Mouse (Mus musculus) limb, embryonic 11.5 days (tissue): ENCODE measurements around the gene Gtf3c5. TPM values are rescaled to one million over a fixed set of nuclear protein-coding genes. Genes with fewer than 3 reads are reported as not detected.

ENCODE experiments used
- ATAC-seq: fragments of 200-750 bp; cut with Nextera tagmentation; 2 replicates; pipeline ENCODE4 v1.8.0; 2017; ENCODE audit warnings: low read depth; ENCODE audit not compliant: insufficient number of reproducible peaks, low FRiP score, low TSS enrichment
- DNase-seq: peaks from one replicate; pipeline ENCODE4 v3.0.0-alpha.2; 2015; ENCODE audit warnings: low spot score
- H3K27ac ChIP-seq: fragments of 300-500 bp; sonication (generic); replicated peaks from 2 replicates; pipeline ENCODE4 v1.5.1; 2014; ENCODE audit warnings: low read depth, mild to moderate bottlenecking, low read length
- H3K27me3 ChIP-seq: fragments of 300-500 bp; sonication (generic); 2 replicates; pipeline ENCODE4 v1.6.1; 2014; ENCODE audit warnings: mild to moderate bottlenecking, low read length, mixed read lengths; ENCODE audit not compliant: control insufficient read depth, insufficient read depth
- H3K36me3 ChIP-seq: fragments of 300-500 bp; sonication (generic); 2 replicates; pipeline ENCODE4 v1.6.1; 2014; ENCODE audit warnings: mild to moderate bottlenecking, low read length, moderate library complexity, mixed read lengths; ENCODE audit not compliant: control insufficient read depth, insufficient read depth
- H3K4me1 ChIP-seq: fragments of 300-500 bp; sonication (generic); 2 replicates; pipeline ENCODE4 v1.6.1; 2014; ENCODE audit warnings: low read length, mixed read lengths; ENCODE audit not compliant: control insufficient read depth, insufficient read depth
- H3K4me2 ChIP-seq: fragments of 300-500 bp; sonication (generic); 2 replicates; pipeline ENCODE4 v1.6.1; 2014; ENCODE audit warnings: low read depth, mild to moderate bottlenecking, moderate library complexity; ENCODE audit not compliant: severe bottlenecking
- H3K4me3 ChIP-seq: fragments of 300-500 bp; sonication (generic); 2 replicates; pipeline ENCODE4 v1.5.1; 2014; ENCODE audit warnings: low read depth, low read length
- H3K9ac ChIP-seq: fragments of 300-500 bp; sonication (generic); 2 replicates; pipeline ENCODE4 v1.6.1; 2014; ENCODE audit warnings: mild to moderate bottlenecking, low read length
- H3K9me3 ChIP-seq: fragments of 300-500 bp; sonication (generic); 2 replicates; pipeline ENCODE4 v1.6.1; 2016; ENCODE audit warnings: low read length; ENCODE audit not compliant: control insufficient read depth
- WGBS: fragments of 180-500 bp; shearing (Covaris S2); extraction: QIAGEN DNeasy Blood & Tissue Kit; methylation state at CpG from one replicate; pipeline ENCODE4 v1.1.7; 2014; 5-methylcytosine and 5-hydroxymethylcytosine counted together
- polyA plus RNA-seq: library from polyadenylated mRNA; unstranded; fragments of >200 nt; fragmentation: Nextera tagmentation; extraction: Ambion mirVana; gene quantifications from 2 replicates; pipeline ENCODE4 v1.2.1, GENCODE M21; 2014

Gene Gtf3c5
- polyA plus RNA-seq, 1 experiment from 2014 or later = 48.6 TPM

- no peaks in the 10 kb centered on the region for H3K36me3 ChIP-seq
- peak; percentile 52 for DNase-seq
- no peaks in the 10 kb centered on the region for H3K9me3 ChIP-seq
- peak overlapping the region; percentile 60; the same call in 1 of the 2 replicates for H3K27ac ChIP-seq
- peak overlapping the region; percentile 14; the same call in 1 of the 2 replicates for H3K9ac ChIP-seq
- 15% methylated on average over 11 of the region's 11 CpGs for WGBS
- peak; percentile 49; the same call in 1 of the 2 replicates for ATAC-seq
- no peak overlapping the region for H3K4me2 ChIP-seq
- no peaks in the 10 kb centered on the region for H3K27me3 ChIP-seq
- H3K4me1 ChIP-seq = peaks cover 31% of the 10 kb centered on the region
- H3K4me3 ChIP-seq = no peak overlapping the region
Observed at GRCm38 (mm10) chr2:28525219-28525942, 58.2 kb downstream of the Gtf3c5 start.

DNA sequence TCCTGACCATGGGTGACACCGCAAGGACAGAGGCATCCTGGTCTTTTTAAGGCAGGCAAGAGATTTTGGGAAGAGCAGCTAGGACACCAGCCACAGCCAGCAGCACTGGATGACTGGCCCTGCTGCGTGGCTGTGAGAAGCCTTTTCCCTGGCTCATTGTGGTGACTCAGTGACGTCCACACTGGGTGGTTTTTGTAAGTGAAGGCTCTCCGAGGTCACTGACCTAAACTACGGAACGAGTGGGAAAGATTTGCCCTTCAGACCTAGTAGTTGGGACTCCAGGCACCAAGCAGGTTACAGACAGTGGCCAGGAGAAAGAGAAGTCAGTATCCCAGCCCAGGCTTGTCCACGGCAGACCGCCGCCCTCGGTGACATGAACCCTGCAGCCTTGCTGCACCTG, 59.1 kb downstream of the Gtf3c5 start:
- no peak for DNase-seq
- H3K9me3 ChIP-seq = no peaks in the 10 kb centered on the region
- H3K4me1 ChIP-seq = peaks cover 27% of the 10 kb centered on the region
- H3K27me3 ChIP-seq = no peaks in the 10 kb centered on the region
- H3K36me3 ChIP-seq = no peaks in the 10 kb centered on the region
- 80% methylated on average over 10 of the region's 10 CpGs for WGBS
- H3K4me2 ChIP-seq = no peak overlapping the region
- H3K9ac ChIP-seq = no peak overlapping the region
- no peak overlapping the region for H3K4me3 ChIP-seq
- no peak for ATAC-seq
- H3K27ac ChIP-seq = no peak overlapping the region

- Histone ChIP-seq H3K27ac (no peak overlapping the region), H3K9me3 (no peaks in the 10 kb centered on the region), H3K4me3 (no peak overlapping the region), H3K36me3 (no peaks in the 10 kb centered on the region), H3K9ac (no peak overlapping the region), H3K4me1 (peaks cover 27% of the 10 kb centered on the region), H3K4me2 (no peak overlapping the region), H3K27me3 (no peaks in the 10 kb centered on the region)
- ATAC-seq (no peak), DNase-seq (no peak)
- 15% methylated on average over 5 of the region's 5 CpGs for WGBS
Observed at GRCm38 (mm10) chr2:28523643-28524117, 59.9 kb downstream of the Gtf3c5 start.

GRCm38 (mm10) chr2:28522166-28522565, 61.4 kb downstream of the Gtf3c5 start:
- H3K4me1 ChIP-seq = peaks cover 31% of the 10 kb centered on the region

GRCm38 (mm10) chr2:28521571-28522151, 61.9 kb downstream of the Gtf3c5 start:
- Histone ChIP-seq H3K27me3 (no peaks in the 10 kb centered on the region), H3K9me3 (no peaks in the 10 kb centered on the region), H3K4me1 (peaks cover 30% of the 10 kb centered on the region), H3K9ac (no peak overlapping the region), H3K4me3 (no peak overlapping the region), H3K4me2 (no peak overlapping the region), H3K27ac (no peak overlapping the region), H3K36me3 (no peaks in the 10 kb centered on the region)
- no peak for ATAC-seq
- no peak for DNase-seq
- WGBS = 82% methylated on average over 6 of the region's 6 CpGs

More at GRCm38 (mm10) chr2:28522166-28522565, 61.4 kb downstream of the Gtf3c5 start:
- Histone ChIP-seq H3K4me3 (no peak overlapping the region), H3K27me3 (no peaks in the 10 kb centered on the region), H3K36me3 (no peaks in the 10 kb centered on the region), H3K27ac (no peak overlapping the region), H3K9ac (no peak overlapping the region), H3K9me3 (no peaks in the 10 kb centered on the region), H3K4me2 (no peak overlapping the region)
- 78% methylated on average over 4 of the region's 4 CpGs for WGBS
- ATAC-seq (no peak), DNase-seq (no peak)

DNA sequence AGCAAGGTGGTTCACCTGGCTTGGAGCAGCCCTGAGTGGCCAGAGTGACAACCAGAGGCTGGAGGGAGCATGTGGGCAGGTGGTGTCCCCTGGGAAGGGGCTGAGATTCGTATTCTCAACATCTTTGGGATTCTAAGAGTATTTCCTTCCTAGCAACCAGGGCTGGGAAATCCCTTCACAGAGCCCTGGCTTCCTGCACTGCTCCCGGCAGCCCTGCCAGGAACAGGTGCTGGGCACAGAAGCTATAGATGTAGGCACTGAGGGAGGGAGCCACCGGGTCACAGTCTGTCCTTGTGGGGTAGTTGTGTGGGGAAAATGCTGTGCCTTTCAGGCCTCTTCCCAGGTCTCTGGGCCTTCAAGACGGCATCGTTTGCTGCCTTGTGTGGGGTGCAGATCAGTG, 63.0 kb downstream of the Gtf3c5 start:
- Histone ChIP-seq H3K9ac (no peak overlapping the region), H3K27ac (no peak overlapping the region), H3K4me1 (peaks cover 21% of the 10 kb centered on the region), H3K27me3 (no peaks in the 10 kb centered on the region), H3K4me3 (no peak overlapping the region), H3K36me3 (no peaks in the 10 kb centered on the region), H3K4me2 (no peak overlapping the region), H3K9me3 (no peaks in the 10 kb centered on the region)
- DNase-seq = no peak
- 73% methylated on average over 5 of the region's 5 CpGs for WGBS
- no peak for ATAC-seq

- no peak overlapping the region for H3K4me2 ChIP-seq
- no peaks in the 10 kb centered on the region for H3K36me3 ChIP-seq
- H3K9ac ChIP-seq = no peak overlapping the region
- no peak overlapping the region for H3K4me3 ChIP-seq
- 34% methylated on average over 2 of the region's 2 CpGs for WGBS
- ATAC-seq = no peak
- peaks cover 9% of the 10 kb centered on the region; the same call in 1 of the 2 replicates for H3K4me1 ChIP-seq
- H3K27ac ChIP-seq = no peak overlapping the region
- no peak for DNase-seq
- no peaks in the 10 kb centered on the region for H3K9me3 ChIP-seq
- no peaks in the 10 kb centered on the region for H3K27me3 ChIP-seq
Observed at GRCm38 (mm10) chr2:28518231-28518630, 65.3 kb downstream of the Gtf3c5 start.

GRCm38 (mm10) chr2:28517206-28517909, 66.2 kb downstream of the Gtf3c5 start:
- peak; percentile 87 for DNase-seq

More at GRCm38 (mm10) chr2:28517206-28517909, 66.2 kb downstream of the Gtf3c5 start:
- peaks cover 9% of the 10 kb centered on the region; the same call in 1 of the 2 replicates for H3K4me1 ChIP-seq
- WGBS = 48% methylated on average over 5 of the region's 5 CpGs
- H3K36me3 ChIP-seq = no peaks in the 10 kb centered on the region
- H3K27me3 ChIP-seq = no peaks in the 10 kb centered on the region
- no peak overlapping the region for H3K9ac ChIP-seq
- no peaks in the 10 kb centered on the region for H3K9me3 ChIP-seq
- no peak for ATAC-seq
- no peak overlapping the region for H3K4me3 ChIP-seq
- no peak overlapping the region for H3K4me2 ChIP-seq
- H3K27ac ChIP-seq = no peak overlapping the region
